Mouse (Mus musculus): ENCODE measurements at regions not wholly inside any gene's neighbourhood (a gene's known extent, or its start where the extent isn't known, plus 50 kb on each side); places are given as distances from the start of the nearest gene placed in this dataset.
A peak's percentile ranks its signal among the peaks of the same experiment; 100 is the strongest.

GRCm38 (mm10) chr4:131208637-131209036 is 264.5 kb downstream of the Matn1 start:
- H3K4me3 ChIP-seq (ENCODE audit: low read depth, low read length), result no peak overlapping the region
- H3K9me3 ChIP-seq (ENCODE audit: control insufficient read depth, low read length), result no peaks in the 10 kb centered on the region
- H3K9ac ChIP-seq (ENCODE audit: low read length), result no peak overlapping the region
- no peaks in the 10 kb centered on the region for H3K36me3 ChIP-seq (ENCODE audit: control insufficient read depth, insufficient read depth, low read length)
- H3K27ac ChIP-seq (replicated peaks), result no peak overlapping the region
- H3K27me3 ChIP-seq (ENCODE audit: control insufficient read depth, insufficient read depth, low read length), result no peaks in the 10 kb centered on the region
- no peaks in the 10 kb centered on the region for H3K4me1 ChIP-seq (replicated peaks; ENCODE audit: control insufficient read depth, insufficient read depth)
- no peak overlapping the region for H3K4me2 ChIP-seq (replicated peaks; ENCODE audit: low read depth)
- peak; percentile 61 for ATAC-seq (ENCODE audit: low FRiP score, low TSS enrichment)
- no peak for DNase-seq (ENCODE audit: low spot score)
- no peak for TF ChIP-seq CTCF (IDR thresholded peaks at IDR 0.05; ENCODE audit: low read depth)
- no peak for TF ChIP-seq EP300 (optimal IDR thresholded peaks at IDR 0.05)
- WGBS, result 38% methylated on average over 6 of the region's 6 CpGs

- H3K27ac ChIP-seq (replicated peaks), result no peak overlapping the region
- no peaks in the 10 kb centered on the region for H3K27me3 ChIP-seq (ENCODE audit: control insufficient read depth, insufficient read depth, low read length)
- ATAC-seq (ENCODE audit: low FRiP score, low TSS enrichment), result no peak
- no peak overlapping the region for H3K4me3 ChIP-seq (ENCODE audit: low read depth, low read length)
- 43% methylated on average over 4 of the region's 4 CpGs for WGBS
- H3K9me3 ChIP-seq (ENCODE audit: control insufficient read depth, low read length), result no peaks in the 10 kb centered on the region
- no peak for DNase-seq (ENCODE audit: low spot score)
- TF ChIP-seq CTCF (IDR thresholded peaks at IDR 0.05; ENCODE audit: low read depth) (no peak), EP300 (optimal IDR thresholded peaks at IDR 0.05) (no peak)
- no peak overlapping the region for H3K4me2 ChIP-seq (replicated peaks; ENCODE audit: low read depth)
- no peaks in the 10 kb centered on the region for H3K36me3 ChIP-seq (ENCODE audit: control insufficient read depth, insufficient read depth, low read length)
- no peak overlapping the region for H3K9ac ChIP-seq (ENCODE audit: low read length)
- no peaks in the 10 kb centered on the region for H3K4me1 ChIP-seq (replicated peaks; ENCODE audit: control insufficient read depth, insufficient read depth)
These were observed 268.5 kb downstream of the Matn1 start for GRCm38 (mm10) chr4:131212711-131213110.

- Histone ChIP-seq H3K9me3 (ENCODE audit: control insufficient read depth, low read length) (no peaks in the 10 kb centered on the region), H3K9ac (ENCODE audit: low read length) (no peak overlapping the region), H3K27me3 (ENCODE audit: control insufficient read depth, insufficient read depth, low read length) (no peaks in the 10 kb centered on the region), H3K4me3 (ENCODE audit: low read depth, low read length) (no peak overlapping the region), H3K27ac (replicated peaks) (no peak overlapping the region), H3K4me1 (replicated peaks; ENCODE audit: control insufficient read depth, insufficient read depth) (no peaks in the 10 kb centered on the region), H3K4me2 (replicated peaks; ENCODE audit: low read depth) (no peak overlapping the region), H3K36me3 (ENCODE audit: control insufficient read depth, insufficient read depth, low read length) (no peaks in the 10 kb centered on the region)
- ATAC-seq (ENCODE audit: low FRiP score, low TSS enrichment), result no peak
- DNase-seq (ENCODE audit: low spot score), result no peak
- WGBS, result 80% methylated on average over 10 of the region's 11 CpGs
- TF ChIP-seq CTCF (IDR thresholded peaks at IDR 0.05; ENCODE audit: low read depth) (no peak), EP300 (optimal IDR thresholded peaks at IDR 0.05) (no peak)
These were observed 271.5 kb downstream of the Matn1 start for GRCm38 (mm10) chr4:131215682-131216081.

GRCm38 (mm10) chr4:131216361-131216760 is 272.2 kb downstream of the Matn1 start:
- WGBS, result 84% methylated on average over 3 of the region's 3 CpGs
- H3K27me3 ChIP-seq (ENCODE audit: control insufficient read depth, insufficient read depth, low read length), result no peaks in the 10 kb centered on the region
- H3K27ac ChIP-seq (replicated peaks), result no peak overlapping the region
- H3K9ac ChIP-seq (ENCODE audit: low read length), result no peak overlapping the region
- H3K4me3 ChIP-seq (ENCODE audit: low read depth, low read length), result no peak overlapping the region
- no peak for DNase-seq (ENCODE audit: low spot score)
- H3K9me3 ChIP-seq (ENCODE audit: control insufficient read depth, low read length), result no peaks in the 10 kb centered on the region
- H3K4me1 ChIP-seq (replicated peaks; ENCODE audit: control insufficient read depth, insufficient read depth), result no peaks in the 10 kb centered on the region
- H3K4me2 ChIP-seq (replicated peaks; ENCODE audit: low read depth), result no peak overlapping the region
- H3K36me3 ChIP-seq (ENCODE audit: control insufficient read depth, insufficient read depth, low read length), result no peaks in the 10 kb centered on the region
- TF ChIP-seq CTCF (IDR thresholded peaks at IDR 0.05; ENCODE audit: low read depth) (no peak), EP300 (optimal IDR thresholded peaks at IDR 0.05) (no peak)
- no peak for ATAC-seq (ENCODE audit: low FRiP score, low TSS enrichment)

GRCm38 (mm10) chr4:131217083-131217482 is 272.9 kb downstream of the Matn1 start:
- Histone ChIP-seq H3K4me2 (replicated peaks; ENCODE audit: low read depth) (no peak overlapping the region), H3K4me3 (ENCODE audit: low read depth, low read length) (no peak overlapping the region), H3K9me3 (ENCODE audit: control insufficient read depth, low read length) (no peaks in the 10 kb centered on the region), H3K36me3 (ENCODE audit: control insufficient read depth, insufficient read depth, low read length) (no peaks in the 10 kb centered on the region), H3K9ac (ENCODE audit: low read length) (no peak overlapping the region), H3K27me3 (ENCODE audit: control insufficient read depth, insufficient read depth, low read length) (no peaks in the 10 kb centered on the region), H3K27ac (replicated peaks) (no peak overlapping the region), H3K4me1 (replicated peaks; ENCODE audit: control insufficient read depth, insufficient read depth) (no peaks in the 10 kb centered on the region)
- WGBS, result 80% methylated on average over 4 of the region's 4 CpGs
- no peak for TF ChIP-seq EP300 (optimal IDR thresholded peaks at IDR 0.05)
- TF ChIP-seq CTCF (IDR thresholded peaks at IDR 0.05; ENCODE audit: low read depth), result no peak
- ATAC-seq (ENCODE audit: low FRiP score, low TSS enrichment) (no peak), DNase-seq (ENCODE audit: low spot score) (no peak)

- H3K9me3 ChIP-seq (ENCODE audit: control insufficient read depth, low read length), result no peaks in the 10 kb centered on the region
- ATAC-seq (ENCODE audit: low FRiP score, low TSS enrichment) (no peak), DNase-seq (ENCODE audit: low spot score) (no peak)
- H3K27ac ChIP-seq (replicated peaks), result no peak overlapping the region
- WGBS, result 20% methylated on average over 7 of the region's 7 CpGs
- no peak overlapping the region for H3K4me3 ChIP-seq (ENCODE audit: low read depth, low read length)
- H3K4me1 ChIP-seq (replicated peaks; ENCODE audit: control insufficient read depth, insufficient read depth), result no peaks in the 10 kb centered on the region
- H3K4me2 ChIP-seq (replicated peaks; ENCODE audit: low read depth), result no peak overlapping the region
- H3K9ac ChIP-seq (ENCODE audit: low read length), result no peak overlapping the region
- TF ChIP-seq CTCF (IDR thresholded peaks at IDR 0.05; ENCODE audit: low read depth) (no peak), EP300 (optimal IDR thresholded peaks at IDR 0.05) (no peak)
- no peaks in the 10 kb centered on the region for H3K36me3 ChIP-seq (ENCODE audit: control insufficient read depth, insufficient read depth, low read length)
- H3K27me3 ChIP-seq (ENCODE audit: control insufficient read depth, insufficient read depth, low read length), result no peaks in the 10 kb centered on the region
These were observed 273.5 kb downstream of the Matn1 start for GRCm38 (mm10) chr4:131217571-131218155.
